Mouse (Mus musculus): Measurements from ENCODE around the gene Mrpl19.

- TF ChIP-seq CTCF (IDR thresholded peaks at IDR 0.05; ENCODE audit: low read depth, low read length) (no peak), POLR2A (IDR thresholded peaks at IDR 0.05; ENCODE audit: insufficient read depth, low read length) (no peak), EP300 (IDR thresholded peaks at IDR 0.05; ENCODE audit: insufficient read depth, low read depth, low read length) (no peak)
Observed at GRCm38 (mm10) chr6:81966068-81966544, 348 bp upstream of the Mrpl19 start.
